Mouse (Mus musculus) frontal cortex, adult 2 months (tissue): ENCODE results near the gene Adamts9. TPM values are rescaled to one million over a fixed set of nuclear protein-coding genes. Genes with fewer than 3 reads are reported as not detected.

Experiments used
- DNase-seq, 2 experiments: peaks; one replicate each; pipeline ENCODE4 v3.0.0; 2022; ENCODE audit warnings: low spot score in 1 of 2; ENCODE audit errors: extremely low spot score in 1 of 2
- polyA plus RNA-seq: library from polyadenylated mRNA; depleted of rRNA; stranded (reverse); fragments of >200 nt; gene quantifications from 2 replicates; pipeline ENCODE4 v1.2.3, GENCODE M21; 2012

The Adamts9 gene
- polyA plus RNA-seq, 1 experiment: 1.3 TPM

GRCm38 (mm10) chr6:92928261-92928660 is 15.0 kb downstream of the Adamts9 start:
- DNase-seq: no peak

DNA sequence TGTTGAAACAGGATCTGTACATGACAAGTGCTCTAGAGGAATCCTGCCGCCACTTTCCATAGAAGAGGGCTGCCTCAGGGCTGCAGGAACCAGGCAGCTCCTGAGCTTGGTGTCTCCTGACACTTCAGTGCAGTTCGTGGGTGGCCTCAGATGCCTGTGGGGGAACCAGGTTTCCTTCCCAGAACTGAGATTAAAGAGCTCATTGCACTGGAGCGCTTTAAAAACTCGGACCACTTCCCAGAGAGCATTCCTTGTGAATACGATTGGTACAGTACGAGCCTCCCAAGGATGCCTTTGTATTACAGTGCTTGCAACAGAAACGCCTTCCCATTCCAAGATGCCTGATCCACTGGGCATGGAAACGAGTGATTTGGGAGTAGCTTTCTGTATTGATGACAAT is 18.8 kb downstream of the Adamts9 start:
- no peak for DNase-seq

DNA sequence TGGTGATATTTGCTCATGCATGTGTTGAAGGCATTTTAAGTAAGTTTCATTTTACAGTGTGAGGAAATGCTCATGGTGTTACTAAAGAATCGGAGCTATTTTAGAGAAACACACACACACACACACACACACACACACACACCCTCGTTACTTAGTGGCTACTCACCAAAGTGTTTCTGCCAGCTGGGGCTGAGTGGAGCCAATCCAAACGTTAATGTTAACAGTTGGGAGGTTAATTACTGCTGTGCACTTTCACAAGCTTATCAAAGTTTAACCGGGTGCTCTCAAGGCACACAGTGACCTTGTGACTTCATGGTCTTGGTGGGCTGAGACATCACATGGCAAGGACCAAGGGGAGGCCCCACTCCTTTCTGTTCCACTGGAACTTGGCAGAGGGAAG is 21.4 kb downstream of the Adamts9 start:
- no peak for DNase-seq

- DNase-seq: no peak
Measured at GRCm38 (mm10) chr6:92920938-92921689, 22.2 kb downstream of the Adamts9 start.

DNA sequence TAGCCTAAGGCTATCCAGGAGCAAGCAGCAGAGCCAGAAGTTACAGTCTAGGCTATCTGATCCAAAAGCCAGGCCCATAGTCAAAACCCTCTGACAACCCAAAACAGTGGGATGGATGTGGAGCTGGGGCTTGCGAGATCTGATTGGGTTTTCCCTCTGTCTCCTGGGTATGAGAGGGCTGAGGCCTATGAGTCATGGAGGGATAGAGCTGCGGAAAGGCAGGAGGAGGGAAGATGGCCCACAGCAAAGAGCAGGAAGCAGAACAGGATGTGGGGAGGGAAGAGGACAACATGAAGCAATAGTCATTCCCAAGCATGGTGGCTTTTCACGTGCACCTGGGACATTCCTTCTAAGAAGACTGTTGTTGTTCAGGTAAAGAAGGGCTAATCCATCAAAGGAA is 32.7 kb downstream of the Adamts9 start:
- DNase-seq: no peak

DNA sequence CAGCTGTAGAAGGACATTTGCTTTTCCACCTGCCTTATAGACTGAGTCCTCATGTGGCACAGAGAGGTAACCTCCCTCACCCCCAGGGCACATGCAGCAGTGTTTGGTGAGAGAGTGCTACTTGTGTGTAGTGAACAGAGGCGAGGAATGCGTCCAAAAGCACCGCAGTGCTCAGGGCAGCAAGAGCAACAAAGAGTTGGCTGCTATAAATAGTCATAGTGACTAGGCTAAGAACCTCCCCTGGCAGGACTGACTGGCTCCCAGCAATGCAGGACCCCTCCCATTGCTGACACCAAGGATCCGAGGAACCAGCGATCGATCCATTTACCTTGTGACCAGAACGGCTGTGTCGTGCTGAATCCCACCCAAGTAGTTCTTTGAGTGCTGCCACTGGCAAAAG is 33.9 kb downstream of the Adamts9 start:
- DNase-seq: no peak

GRCm38 (mm10) chr6:92905922-92906321 is 37.4 kb downstream of the Adamts9 start:
- no peak for DNase-seq

DNA sequence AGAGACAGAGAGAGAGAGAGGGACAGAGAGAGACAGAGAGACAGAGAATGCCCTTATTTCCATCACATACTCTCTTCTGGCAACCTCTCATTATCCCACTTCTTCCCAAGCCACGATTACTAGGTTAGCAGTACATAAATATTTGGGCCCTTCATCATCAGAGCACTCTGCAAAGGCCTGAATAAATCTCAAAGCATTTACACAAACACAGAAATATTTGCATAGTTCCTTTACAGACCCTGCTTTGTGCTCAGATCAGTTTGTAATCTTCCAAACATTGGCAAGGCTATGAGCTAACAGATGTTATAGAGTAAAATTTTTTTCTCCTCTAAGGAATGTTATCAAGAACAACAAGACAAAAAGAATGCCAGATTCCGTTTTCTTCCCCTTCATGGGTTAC is 38.8 kb downstream of the Adamts9 start:
- no peak for DNase-seq

GRCm38 (mm10) chr6:92904037-92904436 is 39.3 kb downstream of the Adamts9 start:
- DNase-seq: no peak

GRCm38 (mm10) chr6:92891535-92891934 is 51.8 kb downstream of the Adamts9 start:
- no peak for DNase-seq

DNA sequence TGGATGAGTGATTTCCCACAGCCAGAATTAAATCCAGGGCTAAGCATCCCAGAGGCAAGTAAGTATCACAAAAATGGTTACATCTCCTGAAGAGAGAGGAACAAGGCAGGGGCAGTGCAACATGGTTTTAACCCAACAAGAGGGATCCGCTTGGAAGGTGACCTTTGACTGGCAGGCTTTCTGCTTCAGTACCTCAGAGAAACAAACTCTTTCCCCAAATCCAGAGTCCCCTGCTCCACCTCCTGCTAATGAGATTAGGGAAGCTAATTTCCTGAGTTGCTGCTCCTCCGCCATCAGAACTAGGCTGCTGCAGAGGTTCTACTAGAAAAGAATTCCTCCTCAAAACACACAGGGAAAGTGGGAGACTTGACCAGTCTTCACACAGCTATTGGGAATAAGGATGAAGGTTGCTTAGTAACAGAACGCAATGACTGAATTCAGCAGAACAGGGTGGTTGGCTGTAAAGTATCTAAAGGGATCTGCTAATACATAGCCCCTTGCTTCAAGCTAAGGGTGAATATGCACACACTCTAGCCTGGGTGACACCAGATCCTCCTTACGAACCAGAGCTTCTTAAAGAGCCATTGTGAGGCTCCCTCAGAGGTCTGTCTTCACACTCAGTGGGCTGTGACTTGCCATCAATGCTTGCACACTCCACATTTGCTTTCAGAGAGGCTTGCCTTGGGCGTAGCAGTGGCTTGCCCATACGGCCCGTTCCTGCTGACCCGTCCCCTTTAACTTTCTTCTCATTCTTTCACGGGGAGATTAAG is 60.0 kb downstream of the Adamts9 start:
- DNase-seq: no peak

DNA sequence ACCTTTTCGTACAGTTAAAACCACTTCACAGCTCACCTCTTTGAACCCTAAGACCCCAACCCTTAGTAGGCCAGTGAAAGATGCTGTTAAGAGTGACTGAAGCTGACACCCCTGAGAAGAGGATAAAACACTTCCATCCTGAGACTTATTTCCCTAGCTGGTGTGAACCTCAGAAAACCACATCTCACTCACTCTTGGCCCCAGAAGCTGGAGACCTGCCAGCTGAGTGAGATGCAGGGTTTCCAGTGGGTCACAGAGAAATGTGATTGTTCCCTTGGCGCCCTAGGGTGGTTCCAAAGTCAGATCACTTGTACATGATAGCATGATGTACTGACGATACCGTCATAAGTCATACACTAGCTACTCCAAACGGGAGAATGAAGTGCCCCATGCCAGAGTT is 60.8 kb downstream of the Adamts9 start:
- DNase-seq: no peak

DNA sequence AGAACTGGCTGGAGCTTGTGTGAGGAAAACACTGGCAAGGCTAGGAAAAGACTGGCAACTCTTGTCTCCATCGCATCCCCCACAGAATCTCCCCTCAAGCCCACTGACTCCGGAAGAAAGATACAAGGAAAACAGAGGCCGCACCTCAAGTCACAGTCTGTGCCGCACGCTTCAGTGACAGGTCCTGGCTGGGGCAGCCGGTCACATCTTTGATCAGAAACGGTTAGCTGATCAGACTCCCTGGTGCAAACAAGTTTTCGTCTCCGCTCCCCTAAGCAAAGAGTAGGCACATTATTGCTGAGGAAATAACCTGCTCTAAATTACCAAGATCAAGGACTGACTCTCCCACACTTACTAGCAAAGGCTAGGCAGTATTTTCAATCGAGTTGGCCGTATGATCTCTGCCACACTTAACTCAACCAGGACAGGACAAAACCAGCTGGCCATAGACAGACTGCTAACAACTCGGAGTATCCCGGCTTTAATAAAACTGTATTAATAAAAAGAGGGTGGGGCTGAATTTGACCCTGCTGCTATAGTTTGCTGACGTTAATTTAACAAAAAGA is 63.5 kb downstream of the Adamts9 start:
- no peak for DNase-seq

- DNase-seq: no peak
Measured at GRCm38 (mm10) chr6:92878771-92879170, 64.5 kb downstream of the Adamts9 start.

- DNase-seq: no peak
Measured at GRCm38 (mm10) chr6:92877236-92877635, 66.1 kb downstream of the Adamts9 start.

DNA sequence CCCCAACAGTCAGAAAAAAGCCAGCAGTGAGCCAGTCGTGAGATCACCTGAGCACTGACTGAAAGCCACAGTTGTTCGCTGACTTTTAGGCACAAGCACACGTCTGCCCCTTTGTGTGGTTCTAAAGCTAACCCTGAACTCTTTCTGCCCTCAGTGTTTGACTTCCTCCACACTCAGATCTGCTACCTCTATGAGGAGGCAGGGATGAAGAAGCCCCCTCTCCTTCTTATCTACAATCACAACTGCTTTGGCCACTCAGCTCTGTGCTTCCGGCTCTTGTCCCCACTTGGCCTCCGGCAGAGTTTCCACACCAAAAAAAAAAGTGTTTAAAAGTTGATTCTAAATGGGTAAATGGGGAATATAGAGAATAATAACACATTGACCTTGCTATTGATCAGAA is 67.2 kb downstream of the Adamts9 start:
- no peak for DNase-seq

DNA sequence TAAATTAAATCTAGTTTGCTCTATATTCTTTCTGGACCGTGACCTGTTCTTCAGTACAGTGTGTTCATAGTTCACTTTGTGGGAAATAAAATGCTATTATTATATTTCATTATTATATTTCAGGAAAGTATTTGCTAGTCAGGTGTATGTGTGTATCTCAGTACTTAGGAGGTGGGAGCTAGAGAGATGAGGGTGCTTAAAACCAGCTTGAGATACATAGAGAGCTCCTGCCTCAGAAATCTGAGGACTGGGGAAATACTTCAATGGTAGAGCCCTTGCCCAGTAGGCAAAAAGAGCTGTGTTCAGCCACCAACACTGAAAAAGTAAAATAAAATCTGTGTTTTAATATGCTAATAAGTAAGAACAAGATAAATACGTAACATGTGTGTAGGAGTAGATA is 68.0 kb downstream of the Adamts9 start:
- DNase-seq: no peak

GRCm38 (mm10) chr6:92874854-92875253 is 68.4 kb downstream of the Adamts9 start:
- DNase-seq: no peak

DNA sequence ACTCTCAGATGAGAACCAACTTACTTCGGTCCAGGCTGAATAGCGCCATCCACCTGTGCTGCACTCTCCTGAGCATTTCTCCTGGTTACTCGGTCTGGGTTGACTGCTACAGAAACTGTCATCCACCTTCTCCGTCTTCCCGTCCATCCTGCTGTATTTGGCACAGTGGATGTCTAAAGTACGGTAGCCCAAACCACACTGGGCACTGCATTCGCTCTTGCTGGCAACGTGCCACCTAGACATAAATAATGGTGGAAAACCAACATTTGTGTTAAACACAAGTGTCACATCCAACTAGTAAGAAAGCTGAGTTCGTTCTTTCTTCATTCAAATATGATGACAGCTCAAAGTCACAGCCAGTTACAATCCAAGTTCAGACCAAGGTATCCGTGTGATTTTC is 70.5 kb downstream of the Adamts9 start:
- no peak for DNase-seq

DNA sequence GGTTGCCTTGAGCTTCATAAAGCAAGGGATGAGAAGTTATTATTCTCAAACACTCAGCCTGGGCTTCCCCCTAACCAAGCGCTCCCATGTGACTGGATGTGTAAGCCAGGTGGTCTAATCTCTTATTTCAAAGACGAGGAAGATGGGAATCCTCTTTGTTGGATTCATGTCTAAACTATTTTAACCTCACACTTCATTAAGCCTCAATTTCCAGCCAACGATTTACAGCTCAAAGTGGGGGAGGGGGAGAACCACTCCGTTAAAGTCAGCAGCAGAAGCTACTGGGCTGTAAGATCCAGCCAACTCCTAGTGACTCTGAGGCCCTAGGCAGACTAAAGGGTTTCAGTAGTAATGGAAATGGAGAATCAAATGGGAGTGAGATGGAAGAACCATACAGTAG is 71.5 kb downstream of the Adamts9 start:
- DNase-seq: no peak

- DNase-seq: peak in 1 of 2 experiments; percentile 17
Measured at GRCm38 (mm10) chr6:92869582-92870219, 73.6 kb downstream of the Adamts9 start.
